Mouse (Mus musculus): ENCODE results near the gene Homer2. TPM values are rescaled to one million over a fixed set of nuclear protein-coding genes. Genes with fewer than 3 reads are reported as not detected.

Homer2 gene
- polyA plus RNA-seq, 1 experiment from 2014 or later, result 24.4 TPM

DNA sequence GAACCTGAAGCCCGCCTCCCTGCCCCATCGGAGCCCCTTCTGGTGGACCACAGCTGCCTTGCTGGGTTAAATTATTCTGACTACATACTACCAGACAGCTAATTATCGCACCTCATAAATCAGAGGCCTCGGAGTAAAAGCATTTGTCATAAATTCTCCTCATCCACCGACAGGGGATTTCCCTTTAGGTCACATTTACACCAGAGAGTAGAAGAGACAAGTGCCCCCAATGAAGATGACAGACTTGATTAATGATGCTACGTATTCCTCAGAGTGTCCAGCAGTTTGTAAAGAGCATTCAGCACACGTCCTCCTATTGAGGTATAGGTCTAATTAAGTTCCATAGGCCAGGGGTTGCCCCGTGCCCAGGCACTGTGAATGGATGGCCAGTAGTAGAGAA lies 50.7 kb downstream of the Homer2 start:
- Histone ChIP-seq H3K4me3 (ENCODE audit: low read depth, low read length) (no peak overlapping the region), H3K36me3 (replicated peaks; ENCODE audit: control insufficient read depth, insufficient read depth, low read depth, low read length) (no peaks in the 10 kb centered on the region), H3K27ac (replicated peaks; ENCODE audit: low read depth, low read length) (no peak overlapping the region), H3K4me2 (ENCODE audit: low read depth, low read length) (no peak overlapping the region), H3K4me1 (ENCODE audit: control insufficient read depth, insufficient read depth, low read length) (0 out of 2 replicates have a peak, but pooled peaks cover 5% of the 10 kb centered on the region), H3K9me3 (replicated peaks; ENCODE audit: control insufficient read depth, low read length) (no peaks in the 10 kb centered on the region), H3K27me3 (ENCODE audit: control insufficient read depth, insufficient read depth, low read length) (no peaks in the 10 kb centered on the region), H3K9ac (replicated peaks; ENCODE audit: low read length) (no peak overlapping the region)
- DNase-seq (ENCODE audit: low spot score) (no peak), ATAC-seq (replicated peaks; ENCODE audit: insufficient number of reproducible peaks, low FRiP score, low TSS enrichment, low read depth) (no peak)
- 69% methylated on average over 8 of the region's 8 CpGs for WGBS

DNA sequence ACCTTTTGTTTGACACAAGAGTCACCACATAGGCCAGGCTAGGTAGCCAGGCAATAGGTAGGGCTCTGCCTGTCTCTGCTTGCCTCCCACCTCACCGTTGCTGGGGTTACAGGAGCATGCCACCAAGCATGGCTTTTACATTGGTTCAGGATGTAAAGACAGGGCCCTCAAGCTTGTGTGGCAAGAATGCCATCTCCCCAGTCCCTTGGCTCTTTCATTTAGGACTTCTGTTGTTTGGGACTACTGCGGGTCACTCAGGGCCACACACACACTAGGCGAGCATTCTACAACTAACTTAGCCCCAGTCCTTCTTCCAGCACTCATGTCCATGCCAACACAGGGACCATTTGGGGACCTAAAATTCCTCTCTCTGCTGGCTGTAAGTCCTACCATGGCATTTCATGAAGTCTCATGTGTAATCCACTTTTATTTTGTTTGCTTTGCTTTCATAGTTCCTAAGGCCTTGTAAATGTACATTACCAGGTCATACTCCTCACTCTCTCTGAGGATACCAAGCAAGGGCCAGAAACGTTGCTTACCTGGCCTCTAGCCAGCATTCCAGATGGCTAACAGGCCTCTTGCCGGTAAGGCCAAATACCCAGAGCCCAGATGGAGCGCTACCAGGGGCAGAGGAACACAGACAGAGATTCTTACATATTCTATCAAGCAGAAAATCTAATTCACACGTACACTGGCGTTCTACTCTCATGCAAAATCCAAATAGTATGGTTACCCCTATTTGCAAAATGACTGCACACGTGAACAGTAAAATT lies 52.2 kb downstream of the Homer2 start:
- ATAC-seq (replicated peaks; ENCODE audit: insufficient number of reproducible peaks, low FRiP score, low TSS enrichment, low read depth) (no peak), DNase-seq (ENCODE audit: low spot score) (no peak)
- Histone ChIP-seq H3K4me2 (ENCODE audit: low read depth, low read length) (no peak overlapping the region), H3K4me3 (ENCODE audit: low read depth, low read length) (no peak overlapping the region), H3K9me3 (replicated peaks; ENCODE audit: control insufficient read depth, low read length) (no peaks in the 10 kb centered on the region), H3K9ac (replicated peaks; ENCODE audit: low read length) (no peak overlapping the region), H3K4me1 (ENCODE audit: control insufficient read depth, insufficient read depth, low read length) (peaks cover 11% of the 10 kb centered on the region; the same call in 1 of the 2 replicates), H3K36me3 (replicated peaks; ENCODE audit: control insufficient read depth, insufficient read depth, low read depth, low read length) (no peaks in the 10 kb centered on the region), H3K27ac (replicated peaks; ENCODE audit: low read depth, low read length) (no peak overlapping the region), H3K27me3 (ENCODE audit: control insufficient read depth, insufficient read depth, low read length) (no peaks in the 10 kb centered on the region)
- 68% methylated on average over 9 of the region's 9 CpGs for WGBS

DNA sequence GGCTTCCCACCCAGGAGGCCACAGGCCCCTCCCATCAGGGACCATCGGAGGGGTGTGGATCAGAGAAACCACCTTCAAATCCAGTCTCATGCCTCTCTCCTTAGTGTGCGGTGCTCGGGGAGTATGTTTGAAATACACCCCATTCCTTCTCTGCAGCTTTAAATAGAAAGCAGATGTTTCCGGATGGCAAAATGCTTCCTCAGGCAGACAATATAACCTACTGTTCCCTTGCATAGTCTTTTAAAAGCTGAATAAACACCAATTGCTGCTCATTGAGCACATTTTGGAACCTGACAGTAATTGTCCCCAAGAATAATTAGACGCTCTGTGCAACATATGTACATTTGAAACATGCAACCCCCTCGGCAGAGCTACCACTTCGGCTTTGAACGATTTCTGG lies 53.3 kb downstream of the Homer2 start:
- Histone ChIP-seq H3K4me2 (ENCODE audit: low read depth, low read length) (no peak overlapping the region), H3K4me1 (ENCODE audit: control insufficient read depth, insufficient read depth, low read length) (peaks cover 11% of the 10 kb centered on the region; the same call in 1 of the 2 replicates), H3K9ac (replicated peaks; ENCODE audit: low read length) (no peak overlapping the region), H3K36me3 (replicated peaks; ENCODE audit: control insufficient read depth, insufficient read depth, low read depth, low read length) (no peaks in the 10 kb centered on the region), H3K27ac (replicated peaks; ENCODE audit: low read depth, low read length) (peak overlapping the region; percentile 72; the same call in 1 of the 2 replicates), H3K27me3 (ENCODE audit: control insufficient read depth, insufficient read depth, low read length) (no peaks in the 10 kb centered on the region), H3K9me3 (replicated peaks; ENCODE audit: control insufficient read depth, low read length) (no peaks in the 10 kb centered on the region), H3K4me3 (ENCODE audit: low read depth, low read length) (no peak overlapping the region)
- ATAC-seq (replicated peaks; ENCODE audit: insufficient number of reproducible peaks, low FRiP score, low TSS enrichment, low read depth) (peak; percentile 32; the same call in 1 of the 2 replicates), DNase-seq (ENCODE audit: low spot score) (peak; percentile 82)
- WGBS, result 25% methylated on average over 8 of the region's 8 CpGs

DNA sequence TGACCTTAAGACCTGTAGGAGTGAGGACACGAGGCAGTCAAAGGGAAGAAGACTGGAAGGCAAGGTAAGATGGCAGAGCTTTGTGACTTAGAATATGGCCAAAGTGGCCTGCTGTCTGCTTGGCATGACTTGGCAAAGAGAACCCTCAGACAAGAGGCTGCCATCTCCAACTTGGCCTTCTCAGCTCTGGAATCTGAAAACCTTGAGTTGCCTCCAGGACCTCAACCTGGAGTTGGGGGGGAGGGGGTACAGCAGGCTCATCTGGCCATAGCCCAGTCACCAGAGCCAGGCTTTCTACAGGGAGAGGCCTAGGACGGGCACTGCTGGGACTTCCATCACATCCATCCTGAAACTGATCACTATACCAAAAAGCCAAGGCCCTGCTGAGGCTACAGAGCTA lies 55.0 kb downstream of the Homer2 start:
- H3K9ac ChIP-seq (replicated peaks; ENCODE audit: low read length), result no peak overlapping the region
- no peaks in the 10 kb centered on the region for H3K9me3 ChIP-seq (replicated peaks; ENCODE audit: control insufficient read depth, low read length)
- H3K27me3 ChIP-seq (ENCODE audit: control insufficient read depth, insufficient read depth, low read length), result no peaks in the 10 kb centered on the region
- no peak overlapping the region for H3K4me3 ChIP-seq (ENCODE audit: low read depth, low read length)
- H3K27ac ChIP-seq (replicated peaks; ENCODE audit: low read depth, low read length), result no peak overlapping the region
- DNase-seq (ENCODE audit: low spot score) (no peak), ATAC-seq (replicated peaks; ENCODE audit: insufficient number of reproducible peaks, low FRiP score, low TSS enrichment, low read depth) (no peak)
- H3K4me1 ChIP-seq (ENCODE audit: control insufficient read depth, insufficient read depth, low read length), result peaks cover 11% of the 10 kb centered on the region; the same call in 1 of the 2 replicates
- WGBS, result 77% methylated on average over 2 of the region's 2 CpGs
- no peaks in the 10 kb centered on the region for H3K36me3 ChIP-seq (replicated peaks; ENCODE audit: control insufficient read depth, insufficient read depth, low read depth, low read length)
- no peak overlapping the region for H3K4me2 ChIP-seq (ENCODE audit: low read depth, low read length)

DNA sequence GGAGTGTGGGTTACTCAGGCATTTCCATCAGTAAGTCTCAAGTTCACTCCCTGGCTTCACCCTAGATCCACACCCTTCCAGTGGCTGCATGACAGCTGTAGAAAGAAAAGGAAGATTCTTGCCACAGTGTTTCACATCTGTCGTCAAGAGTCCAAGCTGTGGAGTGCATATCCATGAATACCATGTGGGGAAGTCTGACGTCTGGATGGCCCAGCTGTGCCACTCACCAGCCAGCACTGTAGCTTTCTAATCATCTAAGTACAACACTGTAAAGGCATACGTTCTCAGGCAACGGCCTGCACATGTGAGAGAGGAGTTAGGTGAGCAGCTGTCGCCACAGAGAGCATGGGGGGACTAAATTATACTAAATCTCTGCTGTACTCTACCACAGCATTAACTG lies 56.0 kb downstream of the Homer2 start:
- H3K9ac ChIP-seq (replicated peaks; ENCODE audit: low read length), result no peak overlapping the region
- no peak overlapping the region for H3K4me2 ChIP-seq (ENCODE audit: low read depth, low read length)
- no peaks in the 10 kb centered on the region for H3K9me3 ChIP-seq (replicated peaks; ENCODE audit: control insufficient read depth, low read length)
- no peak for DNase-seq (ENCODE audit: low spot score)
- H3K27me3 ChIP-seq (ENCODE audit: control insufficient read depth, insufficient read depth, low read length), result no peaks in the 10 kb centered on the region
- 0 out of 2 replicates have a peak, but pooled peaks have one; percentile 21 for ATAC-seq (replicated peaks; ENCODE audit: insufficient number of reproducible peaks, low FRiP score, low TSS enrichment, low read depth)
- WGBS, result 41% methylated on average over 5 of the region's 5 CpGs
- 0 out of 2 replicates have a peak overlapping the region, but pooled peaks have one; percentile 4 for H3K27ac ChIP-seq (replicated peaks; ENCODE audit: low read depth, low read length)
- H3K4me3 ChIP-seq (ENCODE audit: low read depth, low read length), result no peak overlapping the region
- H3K4me1 ChIP-seq (ENCODE audit: control insufficient read depth, insufficient read depth, low read length), result peaks cover 11% of the 10 kb centered on the region; the same call in 1 of the 2 replicates
- no peaks in the 10 kb centered on the region for H3K36me3 ChIP-seq (replicated peaks; ENCODE audit: control insufficient read depth, insufficient read depth, low read depth, low read length)

DNA sequence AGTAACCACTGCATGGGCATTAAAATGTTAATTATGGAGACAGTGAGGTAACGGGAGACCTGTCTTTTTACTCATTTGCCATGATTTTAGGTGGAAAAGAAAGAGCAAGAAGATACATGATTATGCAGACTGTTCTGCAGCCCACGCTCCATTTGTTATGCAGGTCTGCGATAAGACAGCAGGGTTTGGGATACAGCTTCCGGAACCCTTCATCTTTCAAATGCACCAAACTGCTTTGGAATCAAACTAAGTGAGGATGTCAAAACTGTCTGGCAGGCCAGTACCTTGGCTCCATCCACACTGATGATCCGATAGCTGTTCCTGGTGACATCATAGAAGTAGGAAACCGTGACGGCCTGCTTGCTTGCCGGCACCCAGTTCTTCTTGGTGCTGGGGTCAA lies 58.1 kb downstream of the Homer2 start:
- H3K4me3 ChIP-seq (ENCODE audit: low read depth, low read length), result no peak overlapping the region
- H3K4me2 ChIP-seq (ENCODE audit: low read depth, low read length), result no peak overlapping the region
- DNase-seq (ENCODE audit: low spot score) (no peak), ATAC-seq (replicated peaks; ENCODE audit: insufficient number of reproducible peaks, low FRiP score, low TSS enrichment, low read depth) (no peak)
- peaks cover 11% of the 10 kb centered on the region; the same call in 1 of the 2 replicates for H3K4me1 ChIP-seq (ENCODE audit: control insufficient read depth, insufficient read depth, low read length)
- no peak overlapping the region for H3K27ac ChIP-seq (replicated peaks; ENCODE audit: low read depth, low read length)
- WGBS, result 84% methylated on average over 8 of the region's 8 CpGs
- H3K9ac ChIP-seq (replicated peaks; ENCODE audit: low read length), result no peak overlapping the region
- no peaks in the 10 kb centered on the region for H3K36me3 ChIP-seq (replicated peaks; ENCODE audit: control insufficient read depth, insufficient read depth, low read depth, low read length)
- no peaks in the 10 kb centered on the region for H3K27me3 ChIP-seq (ENCODE audit: control insufficient read depth, insufficient read depth, low read length)
- no peaks in the 10 kb centered on the region for H3K9me3 ChIP-seq (replicated peaks; ENCODE audit: control insufficient read depth, low read length)

DNA sequence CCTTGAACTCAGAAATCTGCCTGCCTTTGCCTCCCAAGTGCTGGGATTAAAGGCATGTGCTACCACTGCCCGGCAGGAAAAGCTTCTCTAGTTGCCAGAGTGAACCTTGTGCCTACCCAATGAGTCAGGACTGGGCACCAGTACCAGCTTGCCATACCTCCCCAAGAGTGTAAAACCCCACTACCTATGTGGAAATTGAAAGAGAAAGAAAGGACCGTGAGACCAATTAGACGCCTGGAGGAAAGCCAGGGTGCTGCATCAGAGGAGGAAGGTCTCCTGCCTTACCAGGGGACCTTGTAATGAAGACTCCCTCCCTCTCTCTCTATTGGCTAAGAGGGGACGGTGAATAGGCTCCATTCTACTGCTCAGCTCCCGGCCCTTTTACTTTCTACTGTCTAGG lies 59.4 kb downstream of the Homer2 start:
- DNase-seq (ENCODE audit: low spot score) (no peak), ATAC-seq (replicated peaks; ENCODE audit: insufficient number of reproducible peaks, low FRiP score, low TSS enrichment, low read depth) (no peak)
- Histone ChIP-seq H3K4me1 (ENCODE audit: control insufficient read depth, insufficient read depth, low read length) (peaks cover 6% of the 10 kb centered on the region; the same call in 1 of the 2 replicates), H3K9ac (replicated peaks; ENCODE audit: low read length) (no peak overlapping the region), H3K9me3 (replicated peaks; ENCODE audit: control insufficient read depth, low read length) (no peaks in the 10 kb centered on the region), H3K27ac (replicated peaks; ENCODE audit: low read depth, low read length) (no peak overlapping the region), H3K27me3 (ENCODE audit: control insufficient read depth, insufficient read depth, low read length) (no peaks in the 10 kb centered on the region), H3K36me3 (replicated peaks; ENCODE audit: control insufficient read depth, insufficient read depth, low read depth, low read length) (no peaks in the 10 kb centered on the region), H3K4me3 (ENCODE audit: low read depth, low read length) (no peak overlapping the region), H3K4me2 (ENCODE audit: low read depth, low read length) (no peak overlapping the region)
- WGBS, result 58% methylated on average over 5 of the region's 5 CpGs

DNA sequence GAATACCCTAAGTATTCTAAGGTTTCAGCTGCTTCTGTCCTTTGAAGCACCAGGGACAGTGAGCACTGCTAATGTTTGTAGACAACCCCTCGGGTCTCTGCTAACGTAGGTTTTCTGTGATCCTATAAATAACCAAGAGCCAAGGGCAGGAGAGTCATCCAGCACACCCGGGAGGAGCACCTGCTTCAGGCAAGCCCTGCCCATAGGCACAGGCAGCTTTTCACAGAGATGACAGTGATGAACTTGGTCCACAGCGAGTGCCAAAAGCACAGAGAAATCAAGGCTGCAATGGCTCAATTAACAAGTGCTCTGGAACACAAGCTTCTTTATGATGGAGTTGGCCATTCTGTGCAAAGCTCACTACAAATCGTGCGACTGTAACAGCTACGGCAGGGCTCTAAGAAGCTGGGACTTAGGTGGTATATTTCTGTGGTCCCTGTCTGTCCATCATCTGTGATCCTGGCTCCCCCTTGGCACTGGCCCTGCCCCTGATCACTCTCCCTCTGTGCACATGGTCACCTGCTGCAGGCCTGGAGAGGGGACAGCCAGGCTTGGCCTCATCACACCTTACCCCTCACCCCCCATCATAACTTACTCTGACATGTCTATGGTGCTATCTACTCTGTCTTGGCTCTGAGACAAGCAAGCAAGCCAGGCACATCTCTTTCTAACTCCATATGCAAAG lies 62.6 kb downstream of the Homer2 start:
- ATAC-seq (replicated peaks; ENCODE audit: insufficient number of reproducible peaks, low FRiP score, low TSS enrichment, low read depth) (no peak), DNase-seq (ENCODE audit: low spot score) (no peak)
- H3K4me1 ChIP-seq (ENCODE audit: control insufficient read depth, insufficient read depth, low read length), result no peaks in the 10 kb centered on the region
- H3K4me2 ChIP-seq (ENCODE audit: low read depth, low read length), result no peak overlapping the region
- no peak overlapping the region for H3K9ac ChIP-seq (replicated peaks; ENCODE audit: low read length)
- no peak overlapping the region for H3K27ac ChIP-seq (replicated peaks; ENCODE audit: low read depth, low read length)
- WGBS, result 68% methylated on average over 7 of the region's 7 CpGs
- no peaks in the 10 kb centered on the region for H3K9me3 ChIP-seq (replicated peaks; ENCODE audit: control insufficient read depth, low read length)
- H3K4me3 ChIP-seq (ENCODE audit: low read depth, low read length), result no peak overlapping the region
- H3K27me3 ChIP-seq (ENCODE audit: control insufficient read depth, insufficient read depth, low read length), result no peaks in the 10 kb centered on the region
- no peaks in the 10 kb centered on the region for H3K36me3 ChIP-seq (replicated peaks; ENCODE audit: control insufficient read depth, insufficient read depth, low read depth, low read length)
